Mouse (Mus musculus): ENCODE results near the gene Nutm1. TPM values are rescaled to one million over a fixed set of nuclear protein-coding genes. Genes with fewer than 3 reads are reported as not detected.

The Nutm1 gene
- total and polyA plus RNA-seq, 3 experiments = not detected

Other genes starting within 250 kb of the Nutm1 start
- gene Olfr1310, start 246.6 kb downstream of the Nutm1 start, total RNA-seq (2021) = not detected
- not detected in 2 replicates for gene Olfr1310, start 246.6 kb downstream of the Nutm1 start, polyA plus RNA-seq (2012; rRNA removed)
- not detected for gene Olfr1311, start 234.9 kb downstream of the Nutm1 start, total RNA-seq (2021)
- not detected in 2 replicates for gene Olfr1311, start 234.9 kb downstream of the Nutm1 start, polyA plus RNA-seq (2012; rRNA removed)
- gene Olfr1312, start 209.1 kb downstream of the Nutm1 start, total RNA-seq (2021) = not detected
- not detected in 2 replicates for gene Olfr1312, start 209.1 kb downstream of the Nutm1 start, polyA plus RNA-seq (2012; rRNA removed)
- not detected for gene Olfr1313, start 181.4 kb downstream of the Nutm1 start, total RNA-seq (2021)
- gene Olfr1313, start 181.4 kb downstream of the Nutm1 start, polyA plus RNA-seq (2012; rRNA removed) = not detected in 2 replicates
- not detected for gene Olfr1314, start 162.5 kb downstream of the Nutm1 start, total RNA-seq (2021)
- gene Olfr1314, start 162.5 kb downstream of the Nutm1 start, polyA plus RNA-seq (2012; rRNA removed) = not detected in 2 replicates
- not detected for gene Olfr1315-ps1, start 143.9 kb downstream of the Nutm1 start, total RNA-seq (2021)
- not detected in 2 replicates for gene Olfr1315-ps1, start 143.9 kb downstream of the Nutm1 start, polyA plus RNA-seq (2012; rRNA removed)
- gene Olfr1316, start 124.3 kb downstream of the Nutm1 start, total RNA-seq (2021) = not detected
- gene Olfr1316, start 124.3 kb downstream of the Nutm1 start, polyA plus RNA-seq (2012; rRNA removed) = not detected in 2 replicates
- not detected for gene Olfr1317, start 119.0 kb downstream of the Nutm1 start, total RNA-seq (2021)
- gene Olfr1317, start 119.0 kb downstream of the Nutm1 start, polyA plus RNA-seq (2012; rRNA removed) = not detected in 2 replicates
- not detected for gene Olfr1318, start 105.1 kb downstream of the Nutm1 start, total RNA-seq (2021)
- gene Olfr1318, start 105.1 kb downstream of the Nutm1 start, polyA plus RNA-seq (2012; rRNA removed) = not detected in 2 replicates
- gene Lpcat4, start 19.8 kb downstream of the Nutm1 start, total RNA-seq (2021) = 1 to 10 TPM; 5.1 to 9.2 TPM
- gene Lpcat4, start 19.8 kb downstream of the Nutm1 start, polyA plus RNA-seq (2012; rRNA removed) = 18.9 TPM in 2 replicates
- 100 to 1,000 TPM; 122 to 167 TPM for gene Nop10, start 2.6 kb upstream of the Nutm1 start, total RNA-seq (2021)
- 46.6 and 57.7 TPM in 2 replicates for gene Nop10, start 2.6 kb upstream of the Nutm1 start, polyA plus RNA-seq (2012; rRNA removed)
- 10 to 100 TPM; 33.4 to 35.1 TPM for gene Slc12a6, start 6.5 kb upstream of the Nutm1 start, total RNA-seq (2021)
- gene Slc12a6, start 6.5 kb upstream of the Nutm1 start, polyA plus RNA-seq (2012; rRNA removed) = 11.7 and 14.5 TPM in 2 replicates
- gene Gm21985, start 7.0 kb upstream of the Nutm1 start, total RNA-seq (2021) = under 1 TPM in 1 of 2 experiments, not detected in 1; 0.14 TPM
- gene Gm21985, start 7.0 kb upstream of the Nutm1 start, polyA plus RNA-seq (2012; rRNA removed) = not detected in 2 replicates
- 10 to 100 TPM; 86.4 to 98.8 TPM for gene Emc4, start 108.7 kb upstream of the Nutm1 start, total RNA-seq (2021)
- 71.4 and 74.1 TPM in 2 replicates for gene Emc4, start 108.7 kb upstream of the Nutm1 start, polyA plus RNA-seq (2012; rRNA removed)
- gene Katnbl1, start 119.9 kb upstream of the Nutm1 start, total RNA-seq (2021) = 10 to 100 TPM; 10.4 to 10.5 TPM
- 0.30 and 0.35 TPM in 2 replicates for gene Katnbl1, start 119.9 kb upstream of the Nutm1 start, polyA plus RNA-seq (2012; rRNA removed)
- 10 to 100 TPM; 29.8 to 36.6 TPM for gene Emc7, start 195.7 kb upstream of the Nutm1 start, total RNA-seq (2021)
- 2.9 and 3.4 TPM in 2 replicates for gene Emc7, start 195.7 kb upstream of the Nutm1 start, polyA plus RNA-seq (2012; rRNA removed)
- gene Chrm5, start 221.5 kb upstream of the Nutm1 start, total RNA-seq (2021) = not detected
- gene Chrm5, start 221.5 kb upstream of the Nutm1 start, polyA plus RNA-seq (2012; rRNA removed) = not detected in 2 replicates
- 10 to 100 TPM; 17.0 to 21.2 TPM for gene Aven, start 233.7 kb upstream of the Nutm1 start, total RNA-seq (2021)
- 0.98 and 1.0 TPM in 2 replicates for gene Aven, start 233.7 kb upstream of the Nutm1 start, polyA plus RNA-seq (2012; rRNA removed)

Measured in adrenal gland, adult 2 months (tissue).